Mouse (Mus musculus) ES-Bruce4 (cell line): ENCODE measurements around the gene V1ra8. TPM values are rescaled to one million over a fixed set of nuclear protein-coding genes. Genes with fewer than 3 reads are reported as not detected.
"Not testable (repeated sequence)": the region's sequence is repeated elsewhere in the genome, so short reads cannot be mapped to it uniquely, and the experiment has no call there.

Source experiments
- H3K27ac ChIP-seq: 2 replicates; pipeline ENCODE4 v1.5.1; 2012; ENCODE audit warnings: low read length, inconsistent platforms; ENCODE audit not compliant: insufficient read depth
- H3K27me3 ChIP-seq: 2 replicates; pipeline ENCODE4 v1.6.1; 2012; ENCODE audit warnings: mild to moderate bottlenecking, low read length, inconsistent platforms; ENCODE audit not compliant: control insufficient read depth, poor library complexity, insufficient read depth, severe bottlenecking
- H3K36me3 ChIP-seq: 2 replicates; pipeline ENCODE4 v1.6.1; 2012; ENCODE audit warnings: inconsistent platforms, mild to moderate bottlenecking, low read length, moderate library complexity; ENCODE audit not compliant: control insufficient read depth, poor library complexity, insufficient read depth, severe bottlenecking
- H3K4me1 ChIP-seq: one replicate; pipeline ENCODE4 v1.8.1; 2011; ENCODE audit warnings: low read length; ENCODE audit not compliant: control insufficient read depth, insufficient read depth
- H3K4me3 ChIP-seq: 2 replicates; pipeline ENCODE4 v1.5.1; 2011; ENCODE audit warnings: low read depth, mild to moderate bottlenecking, low read length
- H3K9ac ChIP-seq: 2 replicates; pipeline ENCODE4 v1.6.1; 2012; ENCODE audit warnings: low read depth, mild to moderate bottlenecking, inconsistent platforms; ENCODE audit not compliant: poor library complexity, severe bottlenecking
- H3K9me3 ChIP-seq: replicated peaks from 2 replicates; pipeline ENCODE4 v1.6.1; 2012; ENCODE audit warnings: mild to moderate bottlenecking, low read length, inconsistent platforms; ENCODE audit not compliant: control insufficient read depth, poor library complexity, insufficient read depth, severe bottlenecking
- CTCF ChIP-seq: IDR thresholded peaks from one replicate; pipeline ENCODE4 v1.8.1; 2011; ENCODE audit warnings: low read depth, low read length
- EP300 ChIP-seq: IDR thresholded peaks from 2 replicates; pipeline ENCODE4 v1.6.1; 2011; ENCODE audit warnings: low read depth, low read length; ENCODE audit not compliant: insufficient read depth
- POLR2A ChIP-seq: IDR thresholded peaks from one replicate; pipeline ENCODE4 v1.8.1; 2011; ENCODE audit warnings: low read length; ENCODE audit not compliant: insufficient read depth
- polyA plus RNA-seq: library from polyadenylated mRNA; stranded (reverse); fragments of >200 nt; gene quantifications from 2 replicates; pipeline ENCODE4 v1.2.4, GENCODE M21; 2011; ENCODE audit warnings: low read depth; ENCODE audit not compliant: missing spikeins, insufficient read depth, insufficient read length

The V1ra8 gene
- not detected in 2 replicates for polyA plus RNA-seq

- H3K36me3 ChIP-seq, H3K4me1 ChIP-seq, H3K27ac ChIP-seq, H3K9me3 ChIP-seq, H3K4me3 ChIP-seq, H3K27me3 ChIP-seq, H3K9ac ChIP-seq: not testable (repeated sequence)
Observed at GRCm38 (mm10) chr6:90202493-90202892, at the start of gene V1ra8. V1ra8 (plus strand) TSS chr6:90202793.

DNA sequence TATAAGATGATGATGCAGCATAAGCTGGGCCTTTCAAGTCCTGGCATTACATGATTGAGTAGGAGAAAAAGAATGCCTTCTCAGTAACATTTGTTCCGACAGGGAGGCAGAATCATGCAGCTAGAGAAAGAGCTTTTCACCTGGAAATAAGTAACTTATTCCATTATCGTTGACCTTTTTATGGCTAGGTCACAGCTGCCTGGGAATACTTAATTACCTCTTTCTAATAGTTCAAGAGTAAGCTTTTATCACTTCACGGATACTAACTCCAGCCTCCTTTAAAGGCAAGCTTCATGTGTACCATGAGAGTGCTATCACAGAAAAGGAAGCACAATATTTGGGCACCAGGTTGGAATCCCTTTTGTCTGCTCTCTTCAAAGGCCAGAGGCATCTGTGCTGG lies 42.5 kb upstream of the V1ra8 start:
- no peaks in the 10 kb centered on the region for H3K4me1 ChIP-seq
- H3K4me3 ChIP-seq, result no peak overlapping the region
- no peaks in the 10 kb centered on the region for H3K9me3 ChIP-seq
- no peaks in the 10 kb centered on the region for H3K27me3 ChIP-seq
- H3K9ac ChIP-seq, result no peak overlapping the region
- no peaks in the 10 kb centered on the region for H3K36me3 ChIP-seq
- H3K27ac ChIP-seq, result no peak overlapping the region
- TF ChIP-seq EP300 (no peak), CTCF (no peak), POLR2A (no peak)

DNA sequence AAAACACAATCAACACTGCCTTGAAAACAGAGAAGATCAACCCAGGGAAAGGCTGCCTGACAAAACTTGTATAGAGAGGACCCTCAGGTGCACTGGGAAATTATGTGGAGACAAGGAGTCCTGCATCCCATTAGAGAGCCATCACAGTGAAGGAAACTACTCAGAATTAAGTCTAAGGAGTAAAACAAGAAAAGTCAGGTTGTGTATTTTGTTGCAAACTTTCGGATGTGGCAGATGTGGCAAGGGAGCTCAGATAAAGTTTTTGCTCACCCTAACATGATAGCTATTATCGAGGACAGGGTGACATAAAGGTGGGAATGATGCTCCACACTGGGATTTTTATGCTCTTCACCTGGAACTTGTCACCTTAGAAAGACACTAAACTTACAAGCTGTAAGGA lies 28.1 kb upstream of the V1ra8 start, which contains the start of gene Vmn1r52:
Vmn1r52 (plus strand) TSS at position 301 of the 400 bp plus-strand sequence.
- no peaks in the 10 kb centered on the region; the same call in 1 of the 2 replicates for H3K27me3 ChIP-seq
- no peak within 1 kb of the TSS for H3K27ac ChIP-seq
- no peaks in the 10 kb centered on the region for H3K36me3 ChIP-seq
- TF ChIP-seq EP300 (no peak), CTCF (no peak), POLR2A (no peak)
- H3K9me3 ChIP-seq, result no peaks in the 10 kb centered on the region
- no peak within 1 kb of the TSS for H3K9ac ChIP-seq
- no peaks in the 10 kb centered on the region for H3K4me1 ChIP-seq
- H3K4me3 ChIP-seq, result no peak within 1 kb of the TSS

GRCm38 (mm10) chr6:90224338-90224737 lies 21.7 kb downstream of the V1ra8 start, which contains the start of gene Vmn1r53:
Vmn1r53 (minus strand) TSS chr6:90224438.
- no peak within 1 kb of the TSS for H3K27ac ChIP-seq
- no peak for TF ChIP-seq CTCF
- TF ChIP-seq EP300, result no peak
- TF ChIP-seq POLR2A, result no peak
- H3K27me3 ChIP-seq, result no peaks in the 10 kb centered on the region

DNA sequence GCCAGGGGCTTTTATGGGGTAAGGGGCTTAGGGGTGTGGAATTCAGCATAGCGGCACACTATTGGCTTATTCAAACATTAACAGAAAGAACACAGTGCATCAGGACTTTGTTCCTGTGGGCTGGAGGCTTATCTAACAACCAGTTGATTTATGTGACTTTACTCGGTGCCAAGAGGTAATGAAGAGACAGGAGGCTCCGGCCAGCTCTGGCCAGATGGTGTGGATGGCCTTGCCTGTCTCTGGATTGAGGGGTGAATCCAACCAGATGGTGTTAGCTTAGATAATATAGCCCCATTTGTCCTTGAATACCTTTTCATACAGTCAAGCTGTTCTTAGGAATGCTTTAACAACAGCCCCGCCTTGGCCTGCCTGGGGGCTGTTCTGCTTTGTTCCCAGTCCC lies 29.5 kb downstream of the V1ra8 start:
- H3K27ac ChIP-seq, H3K27me3 ChIP-seq, H3K4me3 ChIP-seq, H3K36me3 ChIP-seq, H3K4me1 ChIP-seq: not testable (repeated sequence)
- Histone ChIP-seq H3K9me3 (peaks cover 15% of the 10 kb centered on the region), H3K9ac (peak overlapping the region; percentile 14)

More at GRCm38 (mm10) chr6:90224338-90224737, 21.7 kb downstream of the V1ra8 start, which contains the start of gene Vmn1r53:
- H3K9me3 ChIP-seq, result peaks cover 10% of the 10 kb centered on the region
- no peak within 1 kb of the TSS for H3K9ac ChIP-seq
- H3K4me3 ChIP-seq, result no peak within 1 kb of the TSS
- H3K36me3 ChIP-seq, result no peaks in the 10 kb centered on the region
- no peaks in the 10 kb centered on the region for H3K4me1 ChIP-seq

DNA sequence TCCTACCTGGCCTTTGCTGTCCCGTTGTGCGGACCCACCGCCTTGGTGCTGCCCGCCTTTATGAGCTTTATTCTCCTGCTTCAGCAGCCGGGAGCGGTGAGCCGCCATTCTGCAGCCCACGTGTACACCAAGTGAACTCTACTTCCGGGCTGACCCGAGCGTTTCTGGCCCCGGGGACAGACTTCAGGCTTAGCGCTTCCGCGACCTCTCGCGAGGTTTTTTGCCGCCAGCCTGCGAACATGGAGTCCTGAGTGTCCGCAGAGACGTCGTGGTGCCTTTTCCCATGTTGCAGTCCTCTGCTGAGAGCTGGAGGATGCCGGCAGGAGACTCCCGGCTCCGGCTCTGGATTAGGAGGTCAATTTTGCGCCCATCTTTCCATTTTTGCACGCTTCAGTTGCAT lies 30.1 kb downstream of the V1ra8 start:
- Histone ChIP-seq H3K4me1 (no peaks in the 10 kb centered on the region), H3K27ac (no peak overlapping the region), H3K9me3 (peaks cover 15% of the 10 kb centered on the region), H3K27me3 (no peaks in the 10 kb centered on the region), H3K4me3 (peak overlapping the region; percentile 65), H3K36me3 (no peaks in the 10 kb centered on the region), H3K9ac (peak overlapping the region; percentile 14)
- TF ChIP-seq POLR2A, result no peak
- no peak for TF ChIP-seq EP300
- TF ChIP-seq CTCF, result no peak
